Mouse (Mus musculus) heart, adult 2 months (tissue): ENCODE results near the gene Cpt1b. TPM values are rescaled to one million over a fixed set of nuclear protein-coding genes. Genes with fewer than 3 reads are reported as not detected.

ENCODE experiments used
- DNase-seq, 2 experiments: peaks; one replicate each; pipeline ENCODE4 v3.0.0; 2021
- H3K27ac ChIP-seq: fragments of 200-600 bp; 2 replicates; pipeline ENCODE4 v1.8.1; 2022
- H3K27me3 ChIP-seq: fragments of 200-500 bp; 2 replicates; pipeline ENCODE4 v1.6.1; 2012; ENCODE audit warnings: mild to moderate bottlenecking, low read length, inconsistent platforms, mixed read lengths; ENCODE audit not compliant: control insufficient read depth, insufficient read depth
- H3K36me3 ChIP-seq: fragments of 200-500 bp; 2 replicates; pipeline ENCODE4 v1.6.1; 2012; ENCODE audit warnings: low read length, inconsistent platforms; ENCODE audit not compliant: control insufficient read depth, insufficient read depth
- H3K4me1 ChIP-seq: fragments of 200-500 bp; 2 replicates; pipeline ENCODE4 v1.6.1; 2011; ENCODE audit warnings: low read length; ENCODE audit not compliant: control insufficient read depth, insufficient read depth
- H3K4me3 ChIP-seq: fragments of 200-600 bp; 2 replicates; pipeline ENCODE4 v1.8.1; 2022
- H3K79me2 ChIP-seq: fragments of 200-500 bp; replicated peaks from 2 replicates; pipeline ENCODE4 v1.6.1; 2012; ENCODE audit warnings: mild to moderate bottlenecking, inconsistent platforms, low read length, moderate library complexity, mixed read lengths; ENCODE audit not compliant: control insufficient read depth, insufficient read depth
- H3K9ac ChIP-seq: fragments of 200-500 bp; 2 replicates; pipeline ENCODE4 v1.6.1; 2012; ENCODE audit warnings: low read depth, mild to moderate bottlenecking, control low read depth, inconsistent platforms, low read length, mixed read lengths
- CTCF ChIP-seq: fragments of 200-600 bp; IDR thresholded peaks from 2 replicates; pipeline ENCODE4 v1.8.1; 2022; ENCODE audit warnings: antibody characterized with exemption, mild to moderate bottlenecking, moderate library complexity
- EP300 ChIP-seq: fragments of 200-500 bp; IDR thresholded peaks from 2 replicates; pipeline ENCODE4 v1.6.1; 2011; ENCODE audit warnings: low read depth, low read length, control low read depth; ENCODE audit not compliant: insufficient read depth
- POLR2A ChIP-seq: fragments of 200-500 bp; IDR thresholded peaks from 2 replicates; pipeline ENCODE4 v1.6.1; 2011; ENCODE audit warnings: mild to moderate bottlenecking, low read depth, low read length, control low read depth; ENCODE audit not compliant: insufficient read depth
- WGBS: fragments of 180-500 bp; shearing (Covaris S2); methylation state at CpG from one replicate; pipeline ENCODE4 v1.1.7; 2018; 5-methylcytosine and 5-hydroxymethylcytosine counted together
- intact Hi-C: fragments of 180-260 bp; cut with DNase I; formaldehyde crosslinking; loops from one replicate; pipeline ENCODE4 v1.15.1; 2025
- polyA plus RNA-seq: library from polyadenylated mRNA; depleted of rRNA; stranded (reverse); fragments of >200 nt; gene quantifications from 2 replicates; pipeline ENCODE4 v1.2.3, GENCODE M21; 2012
- total RNA-seq, 2 experiments: library from RNA; stranded (reverse); gene quantifications; 2 replicates each; pipeline ENCODE4 v1.2.3; 2021

Gene Cpt1b
- total and polyA plus RNA-seq, 3 experiments, result 565 to 786 (median 584) TPM

- DNase-seq, result no peak
- TF ChIP-seq EP300 (no peak), CTCF (no peak), POLR2A (no peak)
- Histone ChIP-seq H3K4me1 (peaks cover 7% of the 10 kb centered on the region), H3K4me3 (no peak overlapping the region), H3K27me3 (0 out of 2 replicates have a peak, but pooled peaks cover 2% of the 10 kb centered on the region), H3K9ac (no peak overlapping the region), H3K79me2 (no peaks in the 10 kb centered on the region), H3K36me3 (no peaks in the 10 kb centered on the region), H3K27ac (no peak overlapping the region)
- intact Hi-C loops, result loop anchor here (10.0 kb wide), 1 partner anchor 231 kb away; the partner anchor contains the start of genes Mapk11 and Mapk12
- 81% methylated on average over 7 of the region's 7 CpGs for WGBS
These were observed 49.6 kb downstream of the Cpt1b start for GRCm38 (mm10) chr15:89376040-89376439.

GRCm38 (mm10) chr15:89374801-89375534, 50.7 kb downstream of the Cpt1b start:
- intact Hi-C loops, result loop anchor here (2.0 to 10.0 kb wide), 3 partner anchors 54 to 230 kb away; partner anchors contain the start of genes C730034F03Rik, Chkb, Gm44502 and Mapk11
- Histone ChIP-seq H3K79me2 (no peaks in the 10 kb centered on the region), H3K27ac (no peak overlapping the region; the same call in 1 of the 2 replicates), H3K27me3 (0 out of 2 replicates have a peak, but pooled peaks cover 2% of the 10 kb centered on the region), H3K4me1 (peaks cover 7% of the 10 kb centered on the region), H3K36me3 (no peaks in the 10 kb centered on the region), H3K9ac (no peak overlapping the region), H3K4me3 (no peak overlapping the region)
- 88% methylated on average over 17 of the region's 17 CpGs for WGBS
- DNase-seq, result no peak
- TF ChIP-seq POLR2A (no peak), CTCF (no peak), EP300 (no peak)

DNA sequence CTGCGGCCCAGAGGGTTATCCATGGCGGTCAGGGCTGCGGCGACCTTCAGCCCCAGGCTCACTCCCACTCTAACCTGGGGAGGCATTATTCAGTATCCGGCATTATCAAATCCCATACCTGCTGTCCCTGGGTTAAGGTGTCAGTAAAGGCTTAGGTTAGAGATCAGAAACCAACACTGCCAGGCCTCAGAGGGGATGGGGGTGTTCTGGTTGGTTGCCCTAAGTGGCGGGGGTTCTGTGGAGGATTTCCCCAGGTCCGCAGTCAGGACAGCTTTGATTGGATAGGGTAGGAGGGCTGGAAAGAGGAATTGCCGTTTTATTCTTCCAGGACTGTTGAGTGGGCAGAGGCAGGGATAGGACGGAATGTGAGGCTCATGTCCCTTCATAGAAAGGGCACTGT, 51.3 kb downstream of the Cpt1b start:
- no peaks in the 10 kb centered on the region for H3K79me2 ChIP-seq
- intact Hi-C loops, result loop anchor here (2.0 to 10.0 kb wide), 3 partner anchors 54 to 230 kb away; partner anchors contain the start of genes C730034F03Rik, Chkb, Gm44502 and Mapk11
- peak overlapping the region; percentile 59 for H3K9ac ChIP-seq
- 0 out of 2 replicates have a peak, but pooled peaks cover 2% of the 10 kb centered on the region for H3K27me3 ChIP-seq
- WGBS, result 44% methylated on average over 9 of the region's 9 CpGs
- no peaks in the 10 kb centered on the region for H3K36me3 ChIP-seq
- peak overlapping the region; percentile 99 for H3K27ac ChIP-seq
- DNase-seq, result no peak
- TF ChIP-seq EP300, result no peak
- no peak; the same call in 1 of the 2 replicates for TF ChIP-seq CTCF
- no peak for TF ChIP-seq POLR2A
- H3K4me3 ChIP-seq, result peak overlapping the region; percentile 63
- H3K4me1 ChIP-seq, result peaks cover 7% of the 10 kb centered on the region

- Histone ChIP-seq H3K36me3 (no peaks in the 10 kb centered on the region), H3K27me3 (0 out of 2 replicates have a peak, but pooled peaks cover 2% of the 10 kb centered on the region), H3K9ac (peak within 1 kb of the TSS; percentile 73), H3K4me1 (peaks cover 7% of the 10 kb centered on the region), H3K4me3 (peak within 1 kb of the TSS; percentile 63), H3K79me2 (no peaks in the 10 kb centered on the region), H3K27ac (peak within 1 kb of the TSS; percentile 99)
- DNase-seq, result peak; percentile 92 to 95
- TF ChIP-seq CTCF (peak; percentile 93), EP300 (peak; percentile 17; the same call in 1 of the 2 replicates), POLR2A (peak; percentile 85)
- intact Hi-C loops, result loop anchor here (2.0 to 10.0 kb wide), 4 partner anchors 19 to 229 kb away; partner anchors contain the start of genes C730034F03Rik, Chkb, Gm44502 and Lmf2
- under 1% methylated on average over 42 of the region's 42 CpGs for WGBS
These were observed 51.9 kb downstream of the Cpt1b start, which contains the start of gene Sco2 for GRCm38 (mm10) chr15:89373762-89374248. Gene Sco2 (minus strand): TSS chr15:89373846.

DNA sequence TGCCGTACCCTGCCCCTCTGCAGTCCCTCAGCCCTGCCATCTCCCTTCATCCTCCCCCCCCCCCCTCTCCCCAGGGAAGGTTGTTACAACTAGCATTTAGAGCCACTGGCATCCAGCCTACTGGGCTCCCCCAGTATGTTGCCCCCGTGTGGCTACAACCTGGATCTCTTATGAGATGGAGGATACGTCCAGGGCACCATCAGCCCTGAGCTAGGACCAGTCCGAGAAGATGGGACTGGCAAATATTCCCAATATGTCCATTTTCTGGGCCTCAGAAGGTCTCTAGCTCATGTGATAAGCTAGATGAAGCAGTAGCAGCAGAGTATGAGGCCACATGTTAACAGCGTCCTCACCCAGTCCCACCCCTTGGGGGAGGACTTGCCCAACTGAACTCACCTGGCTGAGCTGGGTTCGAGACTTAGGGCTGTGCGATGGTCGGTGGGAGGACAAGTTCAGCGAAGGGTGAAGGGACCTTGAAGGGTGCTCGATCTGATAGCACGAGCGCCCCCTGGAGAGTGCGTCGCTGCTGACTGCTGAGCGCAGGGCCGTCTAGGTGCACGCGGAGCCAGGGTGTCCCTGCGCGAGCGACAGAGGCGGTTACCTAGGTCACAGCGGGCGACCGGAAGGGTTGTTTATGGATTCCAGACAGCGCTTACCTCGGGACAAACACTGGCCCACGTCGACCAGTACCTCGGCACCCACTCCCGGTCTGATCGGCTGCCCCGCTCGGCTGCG, 52.5 kb downstream of the Cpt1b start:
- peak overlapping the region; percentile 63 for H3K4me3 ChIP-seq
- H3K4me1 ChIP-seq, result peaks cover 7% of the 10 kb centered on the region
- TF ChIP-seq CTCF, result peak; percentile 78
- no peak for TF ChIP-seq POLR2A
- peak; percentile 89 for DNase-seq
- peak overlapping the region; percentile 73 for H3K9ac ChIP-seq
- no peaks in the 10 kb centered on the region for H3K79me2 ChIP-seq
- H3K27me3 ChIP-seq, result 0 out of 2 replicates have a peak, but pooled peaks cover 2% of the 10 kb centered on the region
- WGBS, result 2% methylated on average over 35 of the region's 35 CpGs
- no peaks in the 10 kb centered on the region for H3K36me3 ChIP-seq
- peak overlapping the region; percentile 99 for H3K27ac ChIP-seq
- intact Hi-C loops, result loop anchor here (2.0 to 10.0 kb wide), 2 partner anchors 18 to 228 kb away; partner anchors contain the start of genes Lmf2, Mapk11, Mapk12 and Ncaph2
